Mouse (Mus musculus) bone marrow, adult 2 months (tissue): ENCODE results near the gene Ptprt. TPM values are rescaled to one million over a fixed set of nuclear protein-coding genes. Genes with fewer than 3 reads are reported as not detected.

ENCODE experiments used
- H3K27ac ChIP-seq: fragments of 200-500 bp; 2 replicates; pipeline ENCODE4 v1.5.1; 2012; ENCODE audit warnings: low read depth, mild to moderate bottlenecking, control low read depth, inconsistent platforms, low read length; ENCODE audit not compliant: control insufficient read depth, poor library complexity, insufficient read depth
- H3K4me1 ChIP-seq: fragments of 200-500 bp; 2 replicates; pipeline ENCODE4 v1.6.1; 2011; ENCODE audit warnings: low read length; ENCODE audit not compliant: control insufficient read depth, insufficient read depth
- H3K4me3 ChIP-seq: fragments of 200-500 bp; replicated peaks from 2 replicates; pipeline ENCODE3; 2011; ENCODE audit warnings: mild to moderate bottlenecking, low read depth, low read length, control low read depth; ENCODE audit not compliant: control insufficient read depth
- CTCF ChIP-seq: fragments of 200-500 bp; IDR thresholded peaks from 2 replicates; pipeline ENCODE4 v1.5.1; 2011; ENCODE audit warnings: low read length, control low read depth; ENCODE audit not compliant: control insufficient read depth, insufficient read depth
- POLR2A ChIP-seq: fragments of 200-500 bp; IDR thresholded peaks from 2 replicates; pipeline ENCODE4 v1.6.1; 2011; ENCODE audit warnings: low read depth, mild to moderate bottlenecking, control low read depth, low read length, borderline replicate concordance; ENCODE audit not compliant: control insufficient read depth
- WGBS: fragments of 180-500 bp; shearing (Covaris S2); methylation state at CpG from one replicate; pipeline ENCODE4 v1.1.7; 2018; 5-methylcytosine and 5-hydroxymethylcytosine counted together
- polyA plus RNA-seq: library from polyadenylated mRNA; stranded (reverse); fragments of >200 nt; gene quantifications from 2 replicates; pipeline ENCODE4 v1.2.4, GENCODE M21; 2011; ENCODE audit warnings: low replicate concordance; ENCODE audit not compliant: missing spikeins, insufficient read depth, insufficient read length

Gene Ptprt
- polyA plus RNA-seq, 1 experiment = not detected

DNA sequence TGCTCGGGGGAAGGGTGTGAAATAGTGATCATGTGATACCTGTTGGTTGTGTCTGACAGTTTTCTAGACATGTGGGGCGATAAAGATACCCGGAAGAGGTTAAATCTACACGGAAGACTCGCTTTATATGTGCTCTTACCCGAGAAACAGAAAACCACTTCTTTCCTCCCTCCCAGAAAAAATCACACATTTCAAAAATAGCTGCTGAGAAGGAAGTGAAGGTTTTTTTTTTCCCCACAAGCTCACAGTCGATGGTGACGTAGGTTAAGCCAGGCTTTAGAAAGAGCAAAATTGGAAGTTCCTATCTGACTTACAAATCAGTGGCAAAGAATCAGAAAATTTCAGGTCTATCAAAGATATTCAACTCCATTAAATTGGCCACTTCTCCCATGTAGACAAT lies 965.1 kb downstream of the Ptprt start:
- 18% methylated on average over 8 of the region's 8 CpGs for WGBS
- Histone ChIP-seq H3K4me1 (no peaks in the 10 kb centered on the region), H3K27ac (no peak overlapping the region), H3K4me3 (no peak overlapping the region)
- no peak for TF ChIP-seq CTCF
- TF ChIP-seq POLR2A = no peak

DNA sequence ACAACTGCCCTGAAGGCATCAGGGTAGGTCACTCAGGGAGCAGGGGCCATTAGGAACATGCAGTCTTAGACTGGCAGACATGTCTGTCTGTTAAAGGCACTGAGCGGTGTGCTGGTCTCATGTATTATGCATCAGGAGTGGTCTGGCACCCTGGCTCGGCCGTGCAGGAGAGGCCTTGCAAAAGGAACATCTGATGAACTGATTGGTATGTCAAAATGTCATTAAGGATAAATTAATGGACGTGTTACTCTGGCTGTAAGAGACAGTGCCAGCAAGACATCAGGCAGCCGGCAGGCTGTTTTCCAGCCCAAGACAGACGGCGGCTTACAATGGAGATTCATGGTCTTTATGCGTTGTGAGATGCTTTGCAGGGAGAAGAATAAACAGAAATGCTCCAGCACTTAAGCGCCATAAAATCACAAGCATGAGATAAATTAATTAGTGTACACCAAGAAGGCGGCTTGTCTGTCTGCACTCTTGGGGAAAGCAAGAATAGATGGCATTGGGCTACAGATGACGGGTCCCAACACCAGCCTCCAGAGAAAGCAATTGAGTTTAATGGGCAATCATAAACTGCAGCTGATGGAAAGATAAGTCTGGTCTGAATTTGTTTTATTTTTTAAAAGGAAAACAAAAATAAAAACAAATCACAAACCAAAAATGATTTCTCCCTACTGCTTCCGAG lies 992.5 kb downstream of the Ptprt start:
- TF ChIP-seq CTCF = no peak
- TF ChIP-seq POLR2A = no peak
- WGBS = 83% methylated on average over 12 of the region's 12 CpGs
- Histone ChIP-seq H3K4me3 (no peak overlapping the region), H3K4me1 (no peaks in the 10 kb centered on the region), H3K27ac (no peak overlapping the region)

DNA sequence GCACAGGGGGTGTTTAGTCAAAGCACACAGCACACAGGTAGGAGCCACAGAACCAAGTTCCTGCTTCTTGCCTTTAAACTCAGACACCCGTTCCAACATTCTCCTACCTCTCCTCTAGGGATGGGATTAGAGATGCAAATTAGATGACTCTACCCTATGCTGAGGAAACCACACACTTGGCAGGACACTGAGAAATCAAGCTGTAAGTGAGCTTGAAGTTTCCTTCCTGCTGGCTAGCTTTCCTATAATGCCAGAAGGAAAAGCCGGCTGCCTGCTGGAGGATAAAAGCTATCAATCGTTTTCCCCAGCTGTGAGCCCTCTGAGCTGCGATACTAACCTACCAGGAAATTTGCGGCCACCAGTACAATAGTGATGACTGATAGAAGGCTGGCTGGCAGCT lies 999.0 kb downstream of the Ptprt start:
- no peak for TF ChIP-seq POLR2A
- H3K27ac ChIP-seq = no peak overlapping the region
- WGBS = 17% methylated on average over 5 of the region's 5 CpGs

DNA sequence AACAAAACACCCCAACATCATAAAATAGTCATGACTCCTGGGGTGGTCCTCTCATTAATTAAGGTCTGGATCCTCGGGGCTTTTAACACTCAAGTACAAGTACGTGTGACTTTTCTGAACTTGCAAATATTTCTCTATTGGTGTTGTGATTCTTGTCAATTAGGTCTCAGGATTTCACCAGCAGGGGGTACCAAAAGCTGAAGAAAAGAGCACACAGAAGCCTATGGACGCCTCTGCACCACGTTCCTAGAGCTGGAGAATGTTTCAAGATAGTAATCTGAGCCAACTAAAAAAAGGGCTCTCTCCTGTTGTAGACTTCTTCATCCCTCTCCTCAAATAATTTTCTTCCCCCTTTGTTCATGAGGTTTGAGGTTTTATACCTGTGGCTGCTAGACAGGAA lies 1000.1 kb downstream of the Ptprt start:
- Histone ChIP-seq H3K4me3 (no peak overlapping the region), H3K27ac (no peak overlapping the region), H3K4me1 (no peaks in the 10 kb centered on the region)
- WGBS = 25% methylated on average over 4 of the region's 4 CpGs
- TF ChIP-seq CTCF = no peak
- no peak for TF ChIP-seq POLR2A

More for the DNA sequence above, 999.0 kb downstream of the Ptprt start:
- no peaks in the 10 kb centered on the region for H3K4me1 ChIP-seq
- no peak overlapping the region for H3K4me3 ChIP-seq

- TF ChIP-seq POLR2A (no peak), CTCF (no peak)
- 82% methylated on average over 4 of the region's 4 CpGs for WGBS
- Histone ChIP-seq H3K4me1 (no peaks in the 10 kb centered on the region), H3K27ac (no peak overlapping the region), H3K4me3 (no peak overlapping the region)
These were observed 1003.9 kb downstream of the Ptprt start for GRCm38 (mm10) chr2:161657046-161657445.

GRCm38 (mm10) chr2:161656632-161657031 lies 1004.3 kb downstream of the Ptprt start:
- no peak overlapping the region for H3K27ac ChIP-seq
- WGBS = 77% methylated on average over 3 of the region's 3 CpGs
- H3K4me1 ChIP-seq = no peaks in the 10 kb centered on the region
- H3K4me3 ChIP-seq = no peak overlapping the region
- TF ChIP-seq CTCF = no peak
- no peak for TF ChIP-seq POLR2A

DNA sequence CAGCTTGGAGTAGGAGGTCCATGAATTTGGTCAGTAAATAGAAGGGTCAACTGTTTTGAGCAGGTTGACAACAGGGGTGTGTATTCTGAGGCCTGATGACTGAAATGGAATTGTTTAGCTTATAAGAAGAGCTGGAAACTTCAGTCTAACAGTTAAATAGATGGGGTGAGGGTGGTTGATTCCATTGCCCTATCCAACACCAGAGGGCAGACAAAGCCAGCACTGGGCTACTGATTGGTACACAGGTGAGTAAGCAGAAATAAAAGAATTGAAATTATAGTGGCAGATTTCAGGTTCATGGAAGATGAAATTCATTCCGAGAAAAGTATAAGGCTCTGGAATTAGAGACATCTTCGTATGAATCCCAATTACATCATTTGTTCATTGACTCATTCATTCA lies 1020.1 kb downstream of the Ptprt start:
- no peak overlapping the region for H3K27ac ChIP-seq
- H3K4me3 ChIP-seq = no peak overlapping the region
- 77% methylated on average over 2 of the region's 2 CpGs for WGBS
- H3K4me1 ChIP-seq = no peaks in the 10 kb centered on the region
- no peak for TF ChIP-seq CTCF
- no peak for TF ChIP-seq POLR2A

DNA sequence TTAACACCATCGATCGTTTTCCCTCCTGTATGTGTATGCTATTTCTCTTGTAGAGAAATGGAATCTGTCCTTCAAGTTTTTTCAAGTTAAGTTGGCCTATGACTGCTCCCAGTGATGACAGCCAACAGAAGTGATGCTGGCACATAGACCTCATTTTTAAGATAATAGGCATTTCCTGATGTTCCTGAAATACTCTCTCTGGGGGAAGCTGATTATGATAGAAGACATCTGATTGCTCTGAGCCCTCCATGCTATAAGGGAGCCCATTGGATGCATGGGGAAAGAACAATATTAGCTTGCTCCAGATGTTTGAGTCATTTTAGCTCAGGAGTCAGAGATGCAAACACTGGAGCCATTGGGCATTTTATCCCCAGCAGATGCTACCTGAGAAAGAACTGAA lies 1026.9 kb downstream of the Ptprt start:
- H3K4me1 ChIP-seq = no peaks in the 10 kb centered on the region
- no peak overlapping the region for H3K27ac ChIP-seq
- 80% methylated on average over 2 of the region's 2 CpGs for WGBS
- H3K4me3 ChIP-seq = no peak overlapping the region
- TF ChIP-seq CTCF (no peak), POLR2A (no peak)

DNA sequence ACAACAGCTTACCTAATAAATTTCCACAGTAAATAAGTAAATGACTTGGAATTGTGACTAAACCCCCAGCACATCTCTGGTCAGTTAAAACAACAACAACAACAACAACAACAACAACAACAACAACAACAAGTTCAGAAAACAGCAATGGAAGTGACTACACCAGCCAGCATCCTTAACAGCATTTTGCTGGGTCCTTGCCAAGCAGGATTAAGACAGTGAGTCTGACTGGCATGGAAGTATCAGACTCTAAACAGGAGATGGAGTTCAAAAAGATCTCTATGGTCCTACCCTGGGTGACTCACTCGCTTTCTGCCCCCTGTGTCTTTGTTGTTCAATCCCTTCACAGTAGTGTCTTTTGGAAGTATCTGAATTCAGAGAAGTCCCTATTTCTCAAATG lies 1035.1 kb downstream of the Ptprt start:
- Histone ChIP-seq H3K4me3 (no peak overlapping the region), H3K4me1 (no peaks in the 10 kb centered on the region), H3K27ac (no peak overlapping the region)
- TF ChIP-seq POLR2A (no peak), CTCF (no peak)
- 47% methylated on average over 1 of the region's 1 CpGs for WGBS
